Mouse (Mus musculus) myocyte (in vitro differentiated cells): ENCODE measurements around the gene Dnah2. TPM values are rescaled to one million over a fixed set of nuclear protein-coding genes. Genes with fewer than 3 reads are reported as not detected.

Source experiments
- H3K27me3 ChIP-seq: one replicate; pipeline ENCODE4 v1.6.1; 2011; ENCODE audit not compliant: control insufficient read depth, insufficient read depth, insufficient read length
- H3K36me3 ChIP-seq: one replicate; pipeline ENCODE4 v1.6.1; 2011; ENCODE audit not compliant: control insufficient read depth, insufficient read depth
- H3K4me2 ChIP-seq: one replicate; pipeline ENCODE4 v1.6.1; 2011; ENCODE audit warnings: low read depth, control low read depth
- H3K4me3 ChIP-seq: one replicate; pipeline ENCODE4 v1.5.1; 2011; ENCODE audit warnings: mild to moderate bottlenecking, control low read depth, moderate library complexity
- H3K79me2 ChIP-seq: one replicate; pipeline ENCODE4 v1.6.1; 2011; ENCODE audit not compliant: control insufficient read depth, insufficient read depth
- H3ac ChIP-seq: one replicate; pipeline ENCODE4 v1.6.1; 2011; ENCODE audit not compliant: control insufficient read depth, insufficient read length
- CEBPB ChIP-seq: IDR thresholded peaks from 2 replicates; pipeline ENCODE4 v1.6.1; 2011; ENCODE audit warnings: mild to moderate bottlenecking, moderate library complexity; ENCODE audit not compliant: poor library complexity, insufficient read depth, severe bottlenecking
- E2F4 ChIP-seq: IDR thresholded peaks from one replicate; pipeline ENCODE4 v1.6.1; 2011; ENCODE audit warnings: mild to moderate bottlenecking, control low read depth, moderate library complexity; ENCODE audit not compliant: insufficient read depth
- MAX ChIP-seq: IDR thresholded peaks from one replicate; pipeline ENCODE4 v1.6.1; 2011; ENCODE audit warnings: low read depth, mild to moderate bottlenecking, control low read depth
- MYOD1 ChIP-seq, 3 experiments: IDR thresholded peaks; one replicate each; pipeline ENCODE4 v1.6.1; 2011; ENCODE audit warnings: control low read depth in 2 of 3, low read depth in 2 of 3, mild to moderate bottlenecking in 2 of 3, moderate library complexity in 1 of 3; ENCODE audit not compliant: insufficient read length in 2 of 3, control insufficient read depth in 1 of 3
- MYOG ChIP-seq, 3 experiments: IDR thresholded peaks; one replicate each; pipeline ENCODE4 v1.6.1; 2011; ENCODE audit warnings: control low read depth in 2 of 3, low read depth in 2 of 3, mild to moderate bottlenecking in 2 of 3; ENCODE audit not compliant: insufficient read length in 2 of 3, control insufficient read depth in 1 of 3, insufficient read depth in 1 of 3
- POLR2A ChIP-seq: IDR thresholded peaks from one replicate; pipeline ENCODE4 v1.6.1; 2011; ENCODE audit warnings: low read depth, mild to moderate bottlenecking, control low read depth, moderate library complexity; ENCODE audit not compliant: insufficient read length
- POLR2AphosphoS2 ChIP-seq: IDR thresholded peaks from one replicate; pipeline ENCODE4 v1.6.1; 2011; ENCODE audit warnings: low read depth, control low read depth; ENCODE audit not compliant: insufficient read length
- REST ChIP-seq: IDR thresholded peaks from one replicate; pipeline ENCODE4 v1.6.1; 2011; ENCODE audit warnings: mild to moderate bottlenecking, control low read depth, moderate library complexity; ENCODE audit not compliant: insufficient read depth, insufficient read length
- SRF ChIP-seq: IDR thresholded peaks from one replicate; pipeline ENCODE4 v1.6.1; 2011; ENCODE audit warnings: low read depth; ENCODE audit not compliant: control insufficient read depth, insufficient read length
- TCF12 ChIP-seq: IDR thresholded peaks from one replicate; pipeline ENCODE4 v1.6.1; 2011; ENCODE audit warnings: mild to moderate bottlenecking, control low read depth; ENCODE audit not compliant: poor library complexity, insufficient read depth, severe bottlenecking
- USF1 ChIP-seq: IDR thresholded peaks from one replicate; pipeline ENCODE4 v1.6.1; 2011; ENCODE audit warnings: low read depth, mild to moderate bottlenecking, control low read depth, moderate library complexity
- polyA plus RNA-seq: library from polyadenylated mRNA; unstranded; fragments of >200 nt; fragmentation: generic; extraction: Trizol; gene quantifications from one replicate; pipeline ENCODE4 v1.2.1, GENCODE M21; 2012; ENCODE audit warnings: missing spikeins

Gene Dnah2
- polyA plus RNA-seq, 1 experiment = 0.24 TPM

GRCm38 (mm10) chr11:69510796-69511496 is 38.0 kb downstream of the Dnah2 start:
- no peak overlapping the region for H3ac ChIP-seq
- no peak overlapping the region for H3K4me3 ChIP-seq
- H3K27me3 ChIP-seq = peaks cover 18% of the 10 kb centered on the region
- TF ChIP-seq TCF12 = no peak
- TF ChIP-seq E2F4 = no peak
- TF ChIP-seq CEBPB = no peak
- no peak for TF ChIP-seq POLR2AphosphoS2
- no peak for TF ChIP-seq REST
- no peak for TF ChIP-seq MYOD1 (IDR thresholded peaks at IDR 0.05; ENCODE audit: control insufficient read depth in 1 of 3, insufficient read length in 2 of 3, low read depth in 2 of 3)
- H3K4me2 ChIP-seq = no peak overlapping the region
- no peaks in the 10 kb centered on the region for H3K79me2 ChIP-seq
- H3K36me3 ChIP-seq = no peaks in the 10 kb centered on the region

GRCm38 (mm10) chr11:69503863-69504280 is 45.0 kb downstream of the Dnah2 start:
- TF ChIP-seq POLR2A = no peak
- TF ChIP-seq SRF = no peak
- no peak for TF ChIP-seq USF1
- no peak for TF ChIP-seq POLR2AphosphoS2
- no peak for TF ChIP-seq MYOG (IDR thresholded peaks at IDR 0.05; ENCODE audit: control insufficient read depth in 1 of 3, insufficient read depth in 1 of 3, insufficient read length in 2 of 3, low read depth in 2 of 3)
- no peak for TF ChIP-seq CEBPB
- H3ac ChIP-seq = no peak overlapping the region
- no peaks in the 10 kb centered on the region for H3K27me3 ChIP-seq
- H3K36me3 ChIP-seq = no peaks in the 10 kb centered on the region
- no peak overlapping the region for H3K4me2 ChIP-seq
- H3K79me2 ChIP-seq = no peaks in the 10 kb centered on the region
- no peak overlapping the region for H3K4me3 ChIP-seq

GRCm38 (mm10) chr11:69501555-69501954 is 47.4 kb downstream of the Dnah2 start:
- TF ChIP-seq USF1 = no peak
- no peak for TF ChIP-seq MYOG (IDR thresholded peaks at IDR 0.05; ENCODE audit: control insufficient read depth in 1 of 3, insufficient read depth in 1 of 3, insufficient read length in 2 of 3, low read depth in 2 of 3)
- TF ChIP-seq POLR2AphosphoS2 = no peak
- no peak for TF ChIP-seq MYOD1 (IDR thresholded peaks at IDR 0.05; ENCODE audit: control insufficient read depth in 1 of 3, insufficient read length in 2 of 3, low read depth in 2 of 3)
- Histone ChIP-seq H3K79me2 (no peaks in the 10 kb centered on the region), H3ac (no peak overlapping the region), H3K4me3 (no peak overlapping the region), H3K27me3 (no peaks in the 10 kb centered on the region), H3K4me2 (no peak overlapping the region), H3K36me3 (no peaks in the 10 kb centered on the region)

- no peak overlapping the region for H3K4me3 ChIP-seq
- no peak overlapping the region for H3K4me2 ChIP-seq
- no peak for TF ChIP-seq MYOG (IDR thresholded peaks at IDR 0.05; ENCODE audit: control insufficient read depth in 1 of 3, insufficient read depth in 1 of 3, insufficient read length in 2 of 3, low read depth in 2 of 3)
- H3K79me2 ChIP-seq = no peaks in the 10 kb centered on the region
- no peaks in the 10 kb centered on the region for H3K27me3 ChIP-seq
- no peaks in the 10 kb centered on the region for H3K36me3 ChIP-seq
- no peak overlapping the region for H3ac ChIP-seq
Observed at GRCm38 (mm10) chr11:69499140-69499539, 49.8 kb downstream of the Dnah2 start.

GRCm38 (mm10) chr11:69491711-69492110 is 57.2 kb downstream of the Dnah2 start:
- Histone ChIP-seq H3K4me2 (no peak overlapping the region), H3K79me2 (no peaks in the 10 kb centered on the region), H3K36me3 (no peaks in the 10 kb centered on the region), H3K4me3 (no peak overlapping the region), H3ac (no peak overlapping the region), H3K27me3 (no peaks in the 10 kb centered on the region)
- TF ChIP-seq REST (no peak), E2F4 (no peak), USF1 (no peak), MAX (no peak), MYOD1 (IDR thresholded peaks at IDR 0.05; ENCODE audit: control insufficient read depth in 1 of 3, insufficient read length in 2 of 3, low read depth in 2 of 3) (no peak), TCF12 (no peak), CEBPB (no peak), SRF (no peak), POLR2A (no peak)

GRCm38 (mm10) chr11:69490898-69491297 is 58.0 kb downstream of the Dnah2 start:
- Histone ChIP-seq H3K36me3 (no peaks in the 10 kb centered on the region), H3K4me3 (no peak overlapping the region), H3K27me3 (no peaks in the 10 kb centered on the region), H3K4me2 (peak overlapping the region; percentile 24), H3ac (no peak overlapping the region), H3K79me2 (no peaks in the 10 kb centered on the region)
- TF ChIP-seq MYOG (IDR thresholded peaks at IDR 0.05; ENCODE audit: control insufficient read depth in 1 of 3, insufficient read depth in 1 of 3, insufficient read length in 2 of 3, low read depth in 2 of 3) (peak in 2 of 3 experiments; percentile 48 to 53), CEBPB (no peak), MYOD1 (IDR thresholded peaks at IDR 0.05; ENCODE audit: control insufficient read depth in 1 of 3, insufficient read length in 2 of 3, low read depth in 2 of 3) (peak in 2 of 3 experiments; percentile 30 to 67)
